Mouse (Mus musculus): ENCODE results near the gene Foxp1.

- no peak for TF ChIP-seq CTCF (IDR thresholded peaks at IDR 0.05; ENCODE audit: borderline replicate concordance, extremely low read depth, insufficient read depth, insufficient read length)
- TF ChIP-seq POLR2A (IDR thresholded peaks at IDR 0.05; ENCODE audit: borderline replicate concordance, extremely low read depth, insufficient read depth, insufficient read length, poor library complexity, severe bottlenecking): no peak
These were observed 145.8 kb downstream of the Foxp1 start for GRCm38 (mm10) chr6:99376721-99377120.

Data from brain, embryonic 14.5 days (tissue).